Mouse (Mus musculus) MEL (cell line): ENCODE measurements at regions not wholly inside any gene's neighbourhood (a gene's known extent, or its start where the extent isn't known, plus 50 kb on each side); places are given as distances from the start of the nearest gene placed in this dataset.
A peak's percentile ranks its signal among the peaks of the same experiment; 100 is the strongest.

Experiments used
- DNase-seq: peaks from one replicate; pipeline ENCODE4 v3.0.0; 2011; ENCODE audit warnings: low read depth, low spot score
- H3K27ac ChIP-seq: 2 replicates; pipeline ENCODE4 v1.5.1; 2012; ENCODE audit warnings: low read depth, mild to moderate bottlenecking, control low read depth, low read length, moderate library complexity; ENCODE audit not compliant: control insufficient read depth
- H3K27me3 ChIP-seq, 2 experiments: fragments of 150-350 bp in 1 of 2; sonication (generic) in 1 of 2; 2 replicates each; pipeline ENCODE4 v1.6.1; 2012; ENCODE audit warnings: low read length in 2 of 2, mild to moderate bottlenecking in 2 of 2, improper control_type of control experiment in 1 of 2, moderate library complexity in 1 of 2; ENCODE audit not compliant: insufficient read depth in 2 of 2, control insufficient read depth in 1 of 2
- H3K36me3 ChIP-seq, 2 experiments: 2 replicates each; pipeline ENCODE4 v1.6.1; 2012 to 2014; ENCODE audit warnings: low read length in 2 of 2, improper control_type of control experiment in 1 of 2, inconsistent platforms in 1 of 2, mild to moderate bottlenecking in 1 of 2; ENCODE audit not compliant: insufficient read depth in 2 of 2, control insufficient read depth in 1 of 2
- H3K4me1 ChIP-seq, 2 experiments: fragments of 150-350 bp in 1 of 2; sonication (generic) in 1 of 2; 2 replicates each; pipeline ENCODE4 v1.6.1; 2012; ENCODE audit warnings: low read length in 2 of 2, improper control_type of control experiment in 1 of 2, mild to moderate bottlenecking in 1 of 2; ENCODE audit not compliant: insufficient read depth in 2 of 2, control insufficient read depth in 1 of 2
- H3K4me3 ChIP-seq, 2 experiments: fragments of 150-350 bp in 1 of 2; sonication (generic) in 1 of 2; 2 replicates each; pipeline ENCODE4 v1.5.1; 2012; ENCODE audit warnings: low read depth in 2 of 2, low read length in 2 of 2, mild to moderate bottlenecking in 2 of 2, moderate library complexity in 2 of 2, control low read depth in 1 of 2, improper control_type of control experiment in 1 of 2; ENCODE audit not compliant: control insufficient read depth in 1 of 2, insufficient read depth in 1 of 2
- H3K79me2 ChIP-seq: 2 replicates; pipeline ENCODE4 v1.6.1; 2012; ENCODE audit warnings: mild to moderate bottlenecking, low read length, moderate library complexity; ENCODE audit not compliant: control insufficient read depth, poor library complexity, insufficient read depth
- H3K9ac ChIP-seq: 2 replicates; pipeline ENCODE4 v1.6.1; 2012; ENCODE audit warnings: low read depth, mild to moderate bottlenecking, control low read depth, low read length, moderate library complexity; ENCODE audit not compliant: control insufficient read depth, poor library complexity, severe bottlenecking
- H3K9me3 ChIP-seq: fragments of 150-350 bp; sonication (generic); replicated peaks from 2 replicates; pipeline ENCODE4 v1.6.1; 2012; ENCODE audit warnings: mild to moderate bottlenecking, low read length, improper control_type of control experiment, moderate library complexity; ENCODE audit not compliant: insufficient read depth
- BHLHE40 ChIP-seq: IDR thresholded peaks from 2 replicates; pipeline ENCODE4 v1.6.1; 2012; ENCODE audit warnings: low read depth, mild to moderate bottlenecking, inconsistent platforms, low read length, improper control_type of control experiment, borderline replicate concordance
- CHD1 ChIP-seq: IDR thresholded peaks from 2 replicates; pipeline ENCODE4 v1.6.1; 2012; ENCODE audit warnings: low read depth, mild to moderate bottlenecking, inconsistent platforms, low read length, improper control_type of control experiment
- CHD2 ChIP-seq: IDR thresholded peaks from 2 replicates; pipeline ENCODE4 v1.6.1; 2011; ENCODE audit warnings: low read length, improper control_type of control experiment
- CTCF ChIP-seq, 3 experiments: IDR thresholded peaks in 2 of 3; conservative IDR thresholded peaks in 1 of 3; 2 replicates each; pipeline ENCODE4 v1.5.1; 2011 to 2012; ENCODE audit warnings: low read length in 3 of 3, low read depth in 2 of 3, mild to moderate bottlenecking in 2 of 3, improper control_type of control experiment in 1 of 3, inconsistent platforms in 1 of 3, mixed read lengths in 1 of 3, moderate library complexity in 1 of 3; ENCODE audit not compliant: control insufficient read depth in 1 of 3, insufficient read depth in 1 of 3, poor library complexity in 1 of 3, severe bottlenecking in 1 of 3
- E2F4 ChIP-seq: IDR thresholded peaks from 2 replicates; pipeline ENCODE4 v1.6.1; 2011; ENCODE audit warnings: low read depth, low read length, improper control_type of control experiment, borderline replicate concordance
- ELF1 ChIP-seq: IDR thresholded peaks from 2 replicates; pipeline ENCODE4 v1.6.1; 2014; ENCODE audit warnings: low read depth, mild to moderate bottlenecking, inconsistent platforms, low read length, improper control_type of control experiment, moderate library complexity
- EP300 ChIP-seq, 2 experiments: IDR thresholded peaks; 2 replicates each; pipeline ENCODE4 v1.6.1; 2011; ENCODE audit warnings: improper control_type of control experiment in 2 of 2, low read length in 2 of 2, low read depth in 1 of 2, mild to moderate bottlenecking in 1 of 2
- ETS1 ChIP-seq: IDR thresholded peaks from 2 replicates; pipeline ENCODE4 v1.6.1; 2012; ENCODE audit warnings: low read depth, mild to moderate bottlenecking, inconsistent platforms, low read length, improper control_type of control experiment, moderate library complexity
- GABPA ChIP-seq: IDR thresholded peaks from 2 replicates; pipeline ENCODE4 v1.6.1; 2012; ENCODE audit warnings: low read depth, mild to moderate bottlenecking, inconsistent platforms, low read length, improper control_type of control experiment, moderate library complexity
- GATA1 ChIP-seq: IDR thresholded peaks from 2 replicates; pipeline ENCODE4 v1.6.1; 2011; ENCODE audit warnings: low read depth, low read length, improper control_type of control experiment
- HCFC1 ChIP-seq: IDR thresholded peaks from 2 replicates; pipeline ENCODE4 v1.6.1; 2012; ENCODE audit warnings: low read depth, mild to moderate bottlenecking, inconsistent platforms, low read length, improper control_type of control experiment, moderate library complexity
- JUND ChIP-seq: IDR thresholded peaks from 2 replicates; pipeline ENCODE4 v1.6.1; 2011; ENCODE audit warnings: low read depth, mild to moderate bottlenecking, improper control_type of control experiment, low read length
- MAFK ChIP-seq: IDR thresholded peaks from 2 replicates; pipeline ENCODE4 v1.6.1; 2011; ENCODE audit warnings: low read depth, mild to moderate bottlenecking, low read length, improper control_type of control experiment, borderline replicate concordance
- MAX ChIP-seq: IDR thresholded peaks from 2 replicates; pipeline ENCODE4 v1.6.1; 2011; ENCODE audit warnings: low read length, improper control_type of control experiment
- MAZ ChIP-seq: IDR thresholded peaks from 2 replicates; pipeline ENCODE4 v1.6.1; 2012; ENCODE audit warnings: low read depth, mild to moderate bottlenecking, inconsistent platforms, low read length, improper control_type of control experiment
- MEF2A ChIP-seq: IDR thresholded peaks from 2 replicates; pipeline ENCODE4 v1.6.1; 2014; ENCODE audit warnings: low read depth, mild to moderate bottlenecking, inconsistent platforms, low read length, improper control_type of control experiment; ENCODE audit not compliant: poor library complexity, insufficient replicate concordance, severe bottlenecking; ENCODE audit errors: extremely low read depth
- MXI1 ChIP-seq: IDR thresholded peaks from 2 replicates; pipeline ENCODE4 v1.6.1; 2011; ENCODE audit warnings: mild to moderate bottlenecking, low read depth, low read length, improper control_type of control experiment
- MYB ChIP-seq: IDR thresholded peaks from 2 replicates; pipeline ENCODE4 v1.6.1; 2011; ENCODE audit warnings: mild to moderate bottlenecking, low read depth, low read length, improper control_type of control experiment
- MYC ChIP-seq: IDR thresholded peaks from 2 replicates; pipeline ENCODE4 v1.6.1; 2011; ENCODE audit warnings: low read depth, mild to moderate bottlenecking, low read length, improper control_type of control experiment, moderate library complexity
- NELFE ChIP-seq: IDR thresholded peaks from 2 replicates; pipeline ENCODE4 v1.6.1; 2011; ENCODE audit warnings: low read depth, low read length, improper control_type of control experiment
- NRF1 ChIP-seq: IDR thresholded peaks from 2 replicates; pipeline ENCODE4 v1.6.1; 2014; ENCODE audit warnings: low read depth, mild to moderate bottlenecking, inconsistent platforms, low read length, improper control_type of control experiment, moderate library complexity; ENCODE audit not compliant: poor library complexity, insufficient read depth, severe bottlenecking
- POLR2A ChIP-seq, 2 experiments: IDR thresholded peaks; 2 replicates each; pipeline ENCODE4 v1.6.1; 2011 to 2012; ENCODE audit warnings: low read length in 2 of 2, mild to moderate bottlenecking in 2 of 2, control low read depth in 1 of 2, improper control_type of control experiment in 1 of 2, low read depth in 1 of 2, moderate library complexity in 1 of 2; ENCODE audit not compliant: control insufficient read depth in 1 of 2, insufficient read depth in 1 of 2, poor library complexity in 1 of 2
- POLR2AphosphoS2 ChIP-seq: IDR thresholded peaks from 2 replicates; pipeline ENCODE4 v1.6.1; 2011; ENCODE audit warnings: low read length, improper control_type of control experiment
- POLR2AphosphoS5 ChIP-seq: IDR thresholded peaks from 2 replicates; pipeline ENCODE4 v1.6.1; 2012; ENCODE audit warnings: low read depth, borderline replicate concordance, mild to moderate bottlenecking, inconsistent platforms, low read length, moderate library complexity, mixed read lengths
- RAD21 ChIP-seq: IDR thresholded peaks from 2 replicates; pipeline ENCODE4 v1.6.1; 2011; ENCODE audit warnings: mild to moderate bottlenecking, low read depth, low read length, improper control_type of control experiment
- RCOR1 ChIP-seq: IDR thresholded peaks from 2 replicates; pipeline ENCODE4 v1.6.1; 2012; ENCODE audit warnings: low read depth, mild to moderate bottlenecking, inconsistent platforms, low read length, improper control_type of control experiment
- SIN3A ChIP-seq: IDR thresholded peaks from 2 replicates; pipeline ENCODE4 v1.6.1; 2012; ENCODE audit warnings: low read length, improper control_type of control experiment, inconsistent platforms
- SMC3 ChIP-seq: IDR thresholded peaks from 2 replicates; pipeline ENCODE4 v1.6.1; 2011; ENCODE audit warnings: low read depth, low read length, improper control_type of control experiment
- TAL1 ChIP-seq: IDR thresholded peaks from 2 replicates; pipeline ENCODE4 v1.6.1; 2012; ENCODE audit warnings: mild to moderate bottlenecking, inconsistent platforms, low read length, moderate library complexity, mixed read lengths
- TBP ChIP-seq: IDR thresholded peaks from 2 replicates; pipeline ENCODE4 v1.8.0; 2011; ENCODE audit warnings: low read depth, low read length, improper control_type of control experiment
- TCF12 ChIP-seq: IDR thresholded peaks from 2 replicates; pipeline ENCODE4 v1.6.1; 2014; ENCODE audit warnings: low read depth, mild to moderate bottlenecking, inconsistent platforms, low read length, improper control_type of control experiment, moderate library complexity
- UBTF ChIP-seq: IDR thresholded peaks from 2 replicates; pipeline ENCODE4 v1.6.1; 2012; ENCODE audit warnings: low read depth, mild to moderate bottlenecking, inconsistent platforms, low read length, improper control_type of control experiment, moderate library complexity, borderline replicate concordance; ENCODE audit not compliant: insufficient read depth
- USF1 ChIP-seq: IDR thresholded peaks from 2 replicates; pipeline ENCODE4 v1.6.1; 2014; ENCODE audit warnings: low read depth, mild to moderate bottlenecking, inconsistent platforms, low read length, improper control_type of control experiment, moderate library complexity
- USF2 ChIP-seq, 2 experiments: IDR thresholded peaks; 2 replicates each; pipeline ENCODE4 v1.6.1; 2011 to 2012; ENCODE audit warnings: improper control_type of control experiment in 2 of 2, low read length in 2 of 2, borderline replicate concordance in 1 of 2, inconsistent platforms in 1 of 2, low read depth in 1 of 2, mild to moderate bottlenecking in 1 of 2; ENCODE audit not compliant: insufficient read depth in 1 of 2
- ZKSCAN1 ChIP-seq: IDR thresholded peaks from 2 replicates; pipeline ENCODE4 v1.6.1; 2012; ENCODE audit warnings: low read depth, mild to moderate bottlenecking, inconsistent platforms, low read length, improper control_type of control experiment, moderate library complexity
- ZMIZ1 ChIP-seq: IDR thresholded peaks from 2 replicates; pipeline ENCODE4 v1.6.1; 2012; ENCODE audit warnings: low read depth, mild to moderate bottlenecking, inconsistent platforms, low read length, improper control_type of control experiment, moderate library complexity
- ZNF384 ChIP-seq: IDR thresholded peaks from 2 replicates; pipeline ENCODE4 v1.6.1; 2012; ENCODE audit warnings: low read depth, mild to moderate bottlenecking, inconsistent platforms, low read length, improper control_type of control experiment

- Histone ChIP-seq H3K79me2 (no peaks in the 10 kb centered on the region), H3K27ac (peak overlapping the region; percentile 92), H3K9ac (peak overlapping the region; percentile 51), H3K4me1 (peaks cover 24 to 26% of the 10 kb centered on the region in 2 experiments), H3K4me3 (peak overlapping the region; percentile 38 to 59; a peak in 3 of 4 replicates), H3K27me3 (no peaks in the 10 kb centered on the region), H3K9me3 (no peaks in the 10 kb centered on the region), H3K36me3 (peaks cover 0 to 33% of the 10 kb centered on the region in 2 experiments; a peak in 2 of 4 replicates)
- peak; percentile 89 for DNase-seq
- no peak for TF ChIP-seq ZKSCAN1
- TF ChIP-seq UBTF = no peak
- TF ChIP-seq POLR2AphosphoS5 = no peak
- TF ChIP-seq MAZ = no peak
- no peak for TF ChIP-seq NELFE
- peak; percentile 98 for TF ChIP-seq TCF12
- no peak for TF ChIP-seq USF2 (IDR thresholded peaks at IDR 0.05; ENCODE audit: borderline replicate concordance in 1 of 2, insufficient read depth in 1 of 2, low read depth in 1 of 2, low read length in 2 of 2)
- no peak for TF ChIP-seq JUND
- TF ChIP-seq RCOR1 = peak; percentile 84
- no peak for TF ChIP-seq TBP
- TF ChIP-seq CHD2 = no peak; the same call in 1 of the 2 replicates
- TF ChIP-seq POLR2A (IDR thresholded peaks at IDR 0.05; ENCODE audit: control insufficient read depth in 1 of 2, insufficient read depth in 1 of 2, low read depth in 1 of 2, low read length in 2 of 2, poor library complexity in 1 of 2) = no peak
- TF ChIP-seq MEF2A = 0 out of 2 replicates have a peak, but pooled peaks have one; percentile 53
- TF ChIP-seq USF1 = no peak
- no peak for TF ChIP-seq ZMIZ1
- 0 out of 2 replicates have a peak, but pooled peaks have one; percentile 48 for TF ChIP-seq MYC
- peak; percentile 97 for TF ChIP-seq ETS1
- no peak for TF ChIP-seq POLR2AphosphoS2
- peak; percentile 40; the same call in 1 of the 2 replicates for TF ChIP-seq MYB
- TF ChIP-seq GABPA = peak; percentile 80
- peak; percentile 96 for TF ChIP-seq MAFK
- no peak for TF ChIP-seq ELF1
- no peak for TF ChIP-seq MXI1
- no peak for TF ChIP-seq E2F4
- peak; percentile 93 for TF ChIP-seq ZNF384
- no peak for TF ChIP-seq NRF1
- TF ChIP-seq CTCF (IDR thresholded peaks at IDR 0.05 in 2 of 3, conservative IDR thresholded peaks at IDR 0.05 in 1 of 3; ENCODE audit: control insufficient read depth in 1 of 3, insufficient read depth in 1 of 3, low read depth in 2 of 3, low read length in 3 of 3, poor library complexity in 1 of 3, severe bottlenecking in 1 of 3) = no peak
- no peak for TF ChIP-seq SMC3
- peak; percentile 80 for TF ChIP-seq SIN3A
- no peak for TF ChIP-seq HCFC1
- peak; percentile 97 to 98 for TF ChIP-seq EP300 (IDR thresholded peaks at IDR 0.05; ENCODE audit: low read depth in 1 of 2, low read length in 2 of 2)
- 0 out of 2 replicates have a peak, but pooled peaks have one; percentile 50 for TF ChIP-seq BHLHE40
- TF ChIP-seq GATA1 = peak; percentile 98
- no peak for TF ChIP-seq RAD21
- no peak for TF ChIP-seq CHD1
- TF ChIP-seq TAL1 = peak; percentile 95
- no peak for TF ChIP-seq MAX
Measured at GRCm38 (mm10) chr17:50425110-50425509, 84.1 kb upstream of the Plcl2 start.
